Mouse (Mus musculus) C2C12 (cell line): ENCODE data around the gene Olfr870. TPM values are rescaled to one million over a fixed set of nuclear protein-coding genes. Genes with fewer than 3 reads are reported as not detected.
"Not testable (repeated sequence)": the region's sequence is repeated elsewhere in the genome, so short reads cannot be mapped to it uniquely, and the experiment has no call there.

Source experiments
- H3K27me3 ChIP-seq: one replicate; pipeline ENCODE4 v1.6.1; 2011; ENCODE audit not compliant: control insufficient read depth, insufficient read depth, insufficient read length
- H3K36me3 ChIP-seq: one replicate; pipeline ENCODE4 v1.6.1; 2011; ENCODE audit not compliant: control insufficient read depth, insufficient read depth
- H3K4me3 ChIP-seq: one replicate; pipeline ENCODE4 v1.5.1; 2011; ENCODE audit warnings: mild to moderate bottlenecking, control low read depth; ENCODE audit not compliant: poor library complexity, insufficient read depth, severe bottlenecking
- H3K79me2 ChIP-seq: one replicate; pipeline ENCODE4 v1.6.1; 2011; ENCODE audit not compliant: control insufficient read depth, insufficient read depth
- H3K79me3 ChIP-seq: one replicate; pipeline ENCODE4 v1.6.1; 2011; ENCODE audit warnings: low read depth, control low read depth
- H3ac ChIP-seq: one replicate; pipeline ENCODE3; 2011; ENCODE audit warnings: low read depth; ENCODE audit not compliant: control insufficient read depth, insufficient read length
- CEBPB ChIP-seq: IDR thresholded peaks from one replicate; pipeline ENCODE4 v1.6.1; 2011; ENCODE audit warnings: low read depth, mild to moderate bottlenecking, control low read depth, moderate library complexity
- CTCF ChIP-seq: IDR thresholded peaks from one replicate; pipeline ENCODE4 v1.5.1; 2011; ENCODE audit not compliant: control insufficient read depth, insufficient read depth, insufficient read length
- FOSL1 ChIP-seq: IDR thresholded peaks from one replicate; pipeline ENCODE4 v1.8.0; 2011; ENCODE audit warnings: mild to moderate bottlenecking, low read length; ENCODE audit not compliant: poor library complexity, insufficient read depth, severe bottlenecking
- MAX ChIP-seq: IDR thresholded peaks from one replicate; pipeline ENCODE4 v1.6.1; 2011; ENCODE audit warnings: mild to moderate bottlenecking, control low read depth
- MYOD1 ChIP-seq: IDR thresholded peaks from one replicate; pipeline ENCODE4 v1.6.1; 2011; ENCODE audit warnings: low read depth; ENCODE audit not compliant: control insufficient read depth, insufficient read length
- MYOG ChIP-seq: IDR thresholded peaks from one replicate; pipeline ENCODE4 v1.6.1; 2011; ENCODE audit not compliant: control insufficient read depth, insufficient read length; ENCODE audit errors: extremely low read depth
- USF1 ChIP-seq: IDR thresholded peaks from one replicate; pipeline ENCODE4 v1.6.1; 2011; ENCODE audit warnings: low read depth, mild to moderate bottlenecking, control low read depth, moderate library complexity
- long read RNA-seq, 2 experiments: library from polyadenylated mRNA; unstranded; transcript quantifications; one replicate each; pipeline ENCODE4 v2.0.0; 2019 to 2020
- polyA plus RNA-seq: library from polyadenylated mRNA; unstranded; fragments of >200 nt; fragmentation: generic; extraction: Trizol; gene quantifications from one replicate; pipeline ENCODE4 v1.2.1, GENCODE M21; 2012; ENCODE audit warnings: missing spikeins

The Olfr870 gene
- not detected for polyA plus RNA-seq
- long read RNA-seq, experiment 1, result 0 reads
- long read RNA-seq, experiment 2, result 0 reads

- no peak within 1 kb of the TSS for H3ac ChIP-seq
- H3K4me3 ChIP-seq, result no peak within 1 kb of the TSS
- no peaks in the 10 kb centered on the region for H3K79me3 ChIP-seq
- H3K79me2 ChIP-seq, result no peaks in the 10 kb centered on the region
- no peaks in the 10 kb centered on the region for H3K36me3 ChIP-seq
- no peak for TF ChIP-seq MAX
- no peak for TF ChIP-seq MYOD1
- H3K27me3 ChIP-seq, result no peaks in the 10 kb centered on the region
Measured at GRCm38 (mm10) chr9:20173957-20174356, at the start of gene Olfr870. Olfr870 (minus strand) TSS chr9:20174057.

GRCm38 (mm10) chr9:20211907-20212306 lies 38.0 kb upstream of the Olfr870 start, which contains the start of gene Olfr871:
Olfr871 (plus strand) TSS chr9:20212207.
- H3K27me3 ChIP-seq, result no peaks in the 10 kb centered on the region
- no peaks in the 10 kb centered on the region for H3K36me3 ChIP-seq
- no peaks in the 10 kb centered on the region for H3K79me3 ChIP-seq
- TF ChIP-seq CEBPB (no peak), FOSL1 (no peak), CTCF (no peak), USF1 (no peak), MYOG (no peak), MYOD1 (no peak), MAX (no peak)
- H3ac ChIP-seq, result no peak within 1 kb of the TSS
- no peak within 1 kb of the TSS for H3K4me3 ChIP-seq
- H3K79me2 ChIP-seq, result no peaks in the 10 kb centered on the region

DNA sequence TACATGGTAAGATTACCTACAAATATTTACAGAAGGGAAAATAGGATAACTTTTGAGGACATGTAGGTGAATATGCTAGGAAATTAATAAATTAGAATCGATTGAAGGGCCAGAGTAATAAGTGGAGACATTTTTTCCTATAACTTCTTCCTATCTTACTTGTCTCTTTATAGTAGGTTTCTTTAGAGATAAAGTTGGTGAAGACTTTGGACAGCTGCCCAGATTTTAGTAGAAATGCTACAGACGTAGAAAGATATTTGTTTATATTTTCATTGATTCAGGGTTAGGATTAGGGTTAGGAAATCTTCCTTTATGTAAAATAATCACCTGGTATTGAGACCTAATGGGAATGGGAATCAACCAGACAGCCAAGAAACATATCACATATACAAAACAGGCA lies 37.6 kb upstream of the Olfr870 start:
- Histone ChIP-seq H3K4me3 (no peak overlapping the region), H3K79me3 (no peaks in the 10 kb centered on the region), H3ac (no peak overlapping the region), H3K36me3 (no peaks in the 10 kb centered on the region), H3K79me2 (no peaks in the 10 kb centered on the region), H3K27me3 (no peaks in the 10 kb centered on the region)
- TF ChIP-seq MYOG, result no peak
- no peak for TF ChIP-seq CEBPB
- TF ChIP-seq CTCF, result no peak
- no peak for TF ChIP-seq USF1
- no peak for TF ChIP-seq MYOD1
- TF ChIP-seq FOSL1, result no peak
- TF ChIP-seq MAX, result no peak

DNA sequence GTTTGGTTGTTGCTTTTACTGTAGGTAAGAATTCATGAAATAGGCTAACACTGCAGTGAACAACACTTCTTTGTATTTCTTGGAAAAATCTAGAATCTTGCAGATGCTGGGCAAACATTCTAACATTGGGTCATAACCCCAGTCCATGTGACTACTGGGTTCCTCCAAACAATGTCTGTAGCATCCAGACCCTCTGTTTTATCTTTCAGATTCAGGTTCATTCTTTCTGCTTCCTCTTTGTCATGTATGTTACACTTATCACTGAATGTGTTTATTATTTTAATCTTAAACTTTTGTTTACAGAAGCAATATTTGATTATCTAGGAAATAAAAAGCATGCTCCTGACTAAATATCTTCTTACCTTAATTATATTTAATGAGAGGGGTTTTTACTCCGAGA lies 37.0 kb upstream of the Olfr870 start:
- no peaks in the 10 kb centered on the region for H3K79me2 ChIP-seq
- H3ac ChIP-seq, result no peak overlapping the region
- no peaks in the 10 kb centered on the region for H3K79me3 ChIP-seq
- no peaks in the 10 kb centered on the region for H3K27me3 ChIP-seq
- no peaks in the 10 kb centered on the region for H3K36me3 ChIP-seq
- no peak for TF ChIP-seq MYOG
- no peak for TF ChIP-seq USF1
- TF ChIP-seq CEBPB, result no peak
- TF ChIP-seq FOSL1, result no peak
- TF ChIP-seq MAX, result no peak
- no peak overlapping the region for H3K4me3 ChIP-seq

- not testable (repeated sequence) for H3ac ChIP-seq, H3K79me2 ChIP-seq, H3K36me3 ChIP-seq, H3K79me3 ChIP-seq, H3K27me3 ChIP-seq, H3K4me3 ChIP-seq
Measured at GRCm38 (mm10) chr9:20203413-20203984, 29.6 kb upstream of the Olfr870 start.

DNA sequence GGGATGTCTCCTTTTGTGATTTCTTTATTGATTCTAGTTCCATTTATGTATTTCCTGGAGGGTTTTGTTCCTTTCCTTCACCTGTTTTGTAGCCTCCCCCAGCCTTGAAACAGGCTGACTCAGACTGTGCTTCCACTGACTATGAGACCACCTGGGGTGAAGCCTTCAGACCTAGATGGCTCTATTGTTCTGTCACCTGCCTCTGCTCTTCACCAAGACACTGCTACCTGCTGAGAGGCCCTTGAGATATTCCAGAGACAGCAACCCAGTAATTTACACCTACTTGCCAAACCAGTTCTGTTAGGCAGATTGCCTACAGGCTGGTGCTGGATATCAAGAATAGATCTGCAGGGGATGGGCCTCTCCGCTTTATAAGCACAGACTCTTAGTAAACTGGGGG lies 28.3 kb upstream of the Olfr870 start:
- Histone ChIP-seq H3K27me3 (no peaks in the 10 kb centered on the region), H3K36me3 (no peaks in the 10 kb centered on the region), H3K79me3 (no peaks in the 10 kb centered on the region), H3ac (no peak overlapping the region), H3K79me2 (no peaks in the 10 kb centered on the region), H3K4me3 (no peak overlapping the region)
- no peak for TF ChIP-seq CEBPB
- TF ChIP-seq CTCF, result no peak
- TF ChIP-seq USF1, result no peak
- no peak for TF ChIP-seq MYOD1
- TF ChIP-seq FOSL1, result no peak
- TF ChIP-seq MYOG, result no peak
- no peak for TF ChIP-seq MAX
